Mouse (Mus musculus): ENCODE data around the gene Cd99l2. TPM values are rescaled to one million over a fixed set of nuclear protein-coding genes. Genes with fewer than 3 reads are reported as not detected.

The Cd99l2 gene
- polyA plus RNA-seq, 1 experiment from 2014 or later, result 23.6 TPM

GRCm38 (mm10) chrX:71491931-71492633 lies 567 bp downstream of the Cd99l2 start:
- H3K36me3 ChIP-seq (ENCODE audit: insufficient read depth), result no peaks in the 10 kb centered on the region

DNA sequence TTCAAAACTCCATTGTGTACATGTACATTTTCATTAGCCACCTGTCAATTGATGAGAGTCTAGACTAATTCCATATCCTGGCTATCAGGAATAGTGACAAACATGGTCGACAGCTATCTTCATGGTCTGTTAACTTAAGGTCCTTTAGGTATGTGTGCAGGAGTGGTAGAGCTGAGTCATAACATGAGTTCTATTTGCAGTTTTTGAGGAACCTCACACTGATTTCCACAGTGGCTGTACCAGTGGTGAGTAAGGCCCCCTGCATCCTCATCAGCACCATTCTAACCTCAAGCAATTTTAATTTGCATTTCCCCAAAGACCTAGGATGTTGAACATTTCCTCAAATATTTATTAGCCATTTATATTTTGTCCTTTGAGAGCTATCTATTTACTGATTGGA lies 3.3 kb downstream of the Cd99l2 start:
- Histone ChIP-seq H3K4me1 (ENCODE audit: insufficient read depth) (no peaks in the 10 kb centered on the region), H3K9ac (no peak overlapping the region), H3K4me2 (no peak overlapping the region), H3K36me3 (ENCODE audit: insufficient read depth) (no peaks in the 10 kb centered on the region), H3K27me3 (ENCODE audit: insufficient read depth, low read length) (no peaks in the 10 kb centered on the region), H3K4me3 (ENCODE audit: low read depth, low read length) (no peak overlapping the region), H3K9me3 (ENCODE audit: low read depth, low read length) (no peaks in the 10 kb centered on the region), H3K27ac (ENCODE audit: low read depth) (no peak overlapping the region)
- TF ChIP-seq CTCF (IDR thresholded peaks at IDR 0.05; ENCODE audit: low read depth), result no peak
- WGBS, result 77% methylated on average over 1 of the region's 1 CpGs
- DNase-seq (no peak), ATAC-seq (ENCODE audit: insufficient read depth) (no peak)

More at GRCm38 (mm10) chrX:71491931-71492633, 567 bp downstream of the Cd99l2 start:
- 17% methylated on average over 17 of the region's 17 CpGs for WGBS
- Histone ChIP-seq H3K4me1 (ENCODE audit: insufficient read depth) (no peaks in the 10 kb centered on the region), H3K9ac (peak overlapping the region; percentile 62), H3K27me3 (ENCODE audit: insufficient read depth, low read length) (no peaks in the 10 kb centered on the region), H3K4me3 (ENCODE audit: low read depth, low read length) (peak overlapping the region; percentile 53), H3K9me3 (ENCODE audit: low read depth, low read length) (no peaks in the 10 kb centered on the region), H3K27ac (ENCODE audit: low read depth) (peak overlapping the region; percentile 80; the same call in 1 of the 2 replicates), H3K4me2 (peak overlapping the region; percentile 71)
- DNase-seq, result no peak
- no peak for TF ChIP-seq CTCF (IDR thresholded peaks at IDR 0.05; ENCODE audit: low read depth)
- ATAC-seq (ENCODE audit: insufficient read depth), result no peak; the same call in 1 of the 2 replicates

- no peak for ATAC-seq (ENCODE audit: insufficient read depth)
Measured at GRCm38 (mm10) chrX:71482244-71482643, 10.4 kb downstream of the Cd99l2 start.

DNA sequence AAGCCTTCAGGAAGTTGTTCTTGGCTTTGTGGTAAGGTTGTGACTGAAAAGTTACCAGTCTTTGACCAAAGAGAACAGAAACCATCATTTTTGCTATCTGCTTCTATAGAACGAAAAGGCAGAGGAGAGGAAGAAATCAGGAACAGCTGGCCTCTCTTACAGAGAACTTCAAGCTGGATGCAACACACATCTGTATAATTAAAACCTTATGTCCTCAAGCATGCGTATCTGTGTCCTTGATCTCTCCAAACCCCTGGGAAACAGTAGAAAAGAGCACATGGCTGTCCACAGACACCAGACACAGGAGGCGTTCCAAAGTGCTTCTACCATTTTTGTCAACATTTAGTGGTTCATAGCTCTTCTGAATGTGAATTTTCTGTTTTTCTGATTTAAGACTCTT lies 16.7 kb downstream of the Cd99l2 start:
- no peaks in the 10 kb centered on the region for H3K27me3 ChIP-seq (ENCODE audit: insufficient read depth, low read length)
- TF ChIP-seq CTCF (IDR thresholded peaks at IDR 0.05; ENCODE audit: low read depth), result no peak
- ATAC-seq (ENCODE audit: insufficient read depth), result no peak
- no peak overlapping the region for H3K4me2 ChIP-seq
- H3K27ac ChIP-seq (ENCODE audit: low read depth), result no peak overlapping the region
- no peak overlapping the region for H3K9ac ChIP-seq
- H3K36me3 ChIP-seq (ENCODE audit: insufficient read depth), result no peaks in the 10 kb centered on the region
- no peak for DNase-seq
- H3K4me3 ChIP-seq (ENCODE audit: low read depth, low read length), result no peak overlapping the region
- WGBS, result 80% methylated on average over 3 of the region's 3 CpGs
- no peaks in the 10 kb centered on the region for H3K4me1 ChIP-seq (ENCODE audit: insufficient read depth)
- no peaks in the 10 kb centered on the region for H3K9me3 ChIP-seq (ENCODE audit: low read depth, low read length)

More at GRCm38 (mm10) chrX:71482244-71482643, 10.4 kb downstream of the Cd99l2 start:
- Histone ChIP-seq H3K4me3 (ENCODE audit: low read depth, low read length) (no peak overlapping the region), H3K4me1 (ENCODE audit: insufficient read depth) (no peaks in the 10 kb centered on the region), H3K4me2 (no peak overlapping the region), H3K27me3 (ENCODE audit: insufficient read depth, low read length) (no peaks in the 10 kb centered on the region), H3K36me3 (ENCODE audit: insufficient read depth) (no peaks in the 10 kb centered on the region), H3K9me3 (ENCODE audit: low read depth, low read length) (no peaks in the 10 kb centered on the region), H3K27ac (ENCODE audit: low read depth) (no peak overlapping the region), H3K9ac (no peak overlapping the region)
- 95% methylated on average over 2 of the region's 2 CpGs for WGBS
- no peak for TF ChIP-seq CTCF (IDR thresholded peaks at IDR 0.05; ENCODE audit: low read depth)
- DNase-seq, result no peak

DNA sequence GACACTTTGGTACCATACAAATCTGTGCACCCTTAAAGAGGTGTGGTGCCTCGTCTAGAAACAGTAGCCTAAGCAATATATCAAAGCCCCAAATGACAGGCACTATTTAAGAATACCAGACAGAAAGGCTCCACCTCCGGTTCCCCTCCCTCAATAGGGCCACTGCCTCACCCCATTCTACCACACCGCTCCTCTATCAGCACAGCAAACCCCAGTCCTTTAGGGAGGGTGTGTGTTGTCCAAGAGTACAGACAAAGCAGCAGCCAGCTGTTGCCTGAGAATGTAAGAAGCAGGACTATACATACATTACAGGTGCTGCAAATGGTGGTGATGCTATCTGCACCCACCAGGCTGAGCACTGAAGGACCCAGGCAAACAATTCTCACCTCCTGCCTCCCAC lies 17.2 kb downstream of the Cd99l2 start:
- H3K4me2 ChIP-seq, result no peak overlapping the region
- ATAC-seq (ENCODE audit: insufficient read depth) (no peak), DNase-seq (no peak)
- H3K36me3 ChIP-seq (ENCODE audit: insufficient read depth), result no peaks in the 10 kb centered on the region
- no peaks in the 10 kb centered on the region for H3K4me1 ChIP-seq (ENCODE audit: insufficient read depth)
- WGBS, result 57% methylated on average over 3 of the region's 3 CpGs
- H3K27me3 ChIP-seq (ENCODE audit: insufficient read depth, low read length), result no peaks in the 10 kb centered on the region
- H3K9ac ChIP-seq, result no peak overlapping the region
- H3K4me3 ChIP-seq (ENCODE audit: low read depth, low read length), result no peak overlapping the region
- H3K9me3 ChIP-seq (ENCODE audit: low read depth, low read length), result no peaks in the 10 kb centered on the region
- no peak overlapping the region for H3K27ac ChIP-seq (ENCODE audit: low read depth)
- TF ChIP-seq CTCF (IDR thresholded peaks at IDR 0.05; ENCODE audit: low read depth), result no peak

DNA sequence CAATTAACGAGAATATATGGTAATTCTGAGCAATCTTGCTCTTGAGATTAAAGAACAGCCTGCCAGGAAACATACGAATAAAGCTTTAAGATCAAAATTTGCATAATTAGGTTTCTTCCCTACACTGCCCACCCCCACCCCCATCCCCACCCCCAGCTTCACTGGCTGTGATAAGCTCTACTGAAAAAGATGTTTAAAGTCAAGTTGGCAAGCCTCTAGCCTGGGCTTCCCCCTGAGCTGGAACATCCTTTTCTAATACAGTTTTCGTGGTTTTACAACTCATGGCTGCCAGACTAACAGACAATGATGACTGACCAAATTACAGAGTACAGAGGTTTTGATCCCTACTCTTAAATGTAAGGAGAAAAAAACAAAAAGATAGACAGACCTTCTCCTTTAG lies 17.6 kb downstream of the Cd99l2 start:
- whole genome bisulfite sequencing, result 81% methylated on average over 3 of the region's 3 CpGs
- TF ChIP-seq CTCF (IDR thresholded peaks at IDR 0.05; ENCODE audit: low read depth), result no peak
- Histone ChIP-seq H3K27me3 (ENCODE audit: insufficient read depth, low read length) (no peaks in the 10 kb centered on the region), H3K27ac (ENCODE audit: low read depth) (no peak overlapping the region), H3K4me1 (ENCODE audit: insufficient read depth) (no peaks in the 10 kb centered on the region), H3K9ac (no peak overlapping the region), H3K36me3 (ENCODE audit: insufficient read depth) (no peaks in the 10 kb centered on the region), H3K4me2 (no peak overlapping the region), H3K9me3 (ENCODE audit: low read depth, low read length) (no peaks in the 10 kb centered on the region), H3K4me3 (ENCODE audit: low read depth, low read length) (no peak overlapping the region)
- DNase-seq (no peak), ATAC-seq (ENCODE audit: insufficient read depth) (no peak)

DNA sequence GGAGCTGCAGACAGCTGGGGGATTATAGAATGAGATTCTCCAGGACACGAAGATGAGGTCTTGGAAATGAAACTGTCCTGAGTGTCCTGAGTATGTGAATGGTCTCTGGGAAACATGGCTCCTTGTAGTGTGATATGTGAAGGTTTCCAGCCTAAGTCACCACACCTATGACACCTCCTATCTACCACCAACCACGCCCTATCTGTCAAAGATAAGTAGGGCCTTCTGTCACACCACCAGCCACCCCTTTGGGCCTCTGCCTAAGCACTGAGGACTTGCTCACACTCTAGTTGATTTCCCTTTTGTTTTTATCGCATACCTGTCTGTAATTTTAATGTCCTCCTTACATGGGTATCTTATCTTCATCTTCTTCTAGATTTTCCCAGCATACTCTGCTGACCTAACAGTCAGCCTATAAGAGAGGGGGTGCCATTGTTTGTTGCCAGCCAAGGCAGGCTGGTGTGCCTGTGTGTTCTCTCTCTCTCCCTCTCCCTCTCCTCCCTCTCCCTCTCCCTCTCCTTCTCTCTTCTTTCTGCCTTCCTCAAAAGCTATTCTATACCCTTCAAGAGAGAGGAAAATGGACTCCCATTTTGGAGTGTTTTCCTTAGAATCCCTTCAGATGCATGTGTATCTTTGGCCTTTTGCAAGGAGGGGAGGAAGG lies 18.2 kb downstream of the Cd99l2 start:
- Histone ChIP-seq H3K9me3 (ENCODE audit: low read depth, low read length) (no peaks in the 10 kb centered on the region), H3K4me2 (no peak overlapping the region), H3K27me3 (ENCODE audit: insufficient read depth, low read length) (no peaks in the 10 kb centered on the region), H3K4me1 (ENCODE audit: insufficient read depth) (no peaks in the 10 kb centered on the region), H3K36me3 (ENCODE audit: insufficient read depth) (no peaks in the 10 kb centered on the region), H3K27ac (ENCODE audit: low read depth) (no peak overlapping the region), H3K9ac (no peak overlapping the region), H3K4me3 (ENCODE audit: low read depth, low read length) (no peak overlapping the region)
- 74% methylated on average over 3 of the region's 3 CpGs for WGBS
- DNase-seq, result no peak
- no peak for ATAC-seq (ENCODE audit: insufficient read depth)
- no peak for TF ChIP-seq CTCF (IDR thresholded peaks at IDR 0.05; ENCODE audit: low read depth)
